Mouse (Mus musculus) induced T-regulatory cell, adult 2 months (primary cell): Measurements from ENCODE around the gene Rmi1.
"Not testable (repeated sequence)": the region's sequence is repeated elsewhere in the genome, so short reads cannot be mapped to it uniquely, and the experiment has no call there.

Source experiments
- DNase-seq: peaks from one replicate; pipeline ENCODE4 v3.0.0-alpha.2; 2012; ENCODE audit warnings: low read depth

Gene Rmi1

GRCm38 (mm10) chr13:58401135-58402002, 679 bp upstream of the Rmi1 start:
- peak; percentile 90 for DNase-seq

DNA sequence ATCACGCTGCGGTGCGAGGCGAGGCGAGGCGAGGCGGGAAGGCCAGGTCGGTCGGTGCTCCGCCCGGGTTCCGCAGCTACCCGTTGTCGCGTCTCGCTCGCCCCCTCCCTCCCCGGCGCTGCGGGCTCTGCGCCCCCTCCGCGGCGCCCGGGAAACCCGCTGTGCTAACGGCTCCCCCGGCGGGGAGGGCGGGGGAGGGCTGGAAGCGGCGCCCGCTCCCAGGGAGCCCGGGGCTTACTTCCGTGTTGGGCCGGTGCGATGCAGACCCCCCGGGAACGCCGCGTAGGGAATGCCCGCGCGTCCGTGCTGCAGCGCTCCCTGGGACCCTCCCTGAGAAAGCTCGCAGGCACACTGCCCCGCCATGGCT, 679 bp downstream of the Rmi1 start:
- DNase-seq: no peak

DNA sequence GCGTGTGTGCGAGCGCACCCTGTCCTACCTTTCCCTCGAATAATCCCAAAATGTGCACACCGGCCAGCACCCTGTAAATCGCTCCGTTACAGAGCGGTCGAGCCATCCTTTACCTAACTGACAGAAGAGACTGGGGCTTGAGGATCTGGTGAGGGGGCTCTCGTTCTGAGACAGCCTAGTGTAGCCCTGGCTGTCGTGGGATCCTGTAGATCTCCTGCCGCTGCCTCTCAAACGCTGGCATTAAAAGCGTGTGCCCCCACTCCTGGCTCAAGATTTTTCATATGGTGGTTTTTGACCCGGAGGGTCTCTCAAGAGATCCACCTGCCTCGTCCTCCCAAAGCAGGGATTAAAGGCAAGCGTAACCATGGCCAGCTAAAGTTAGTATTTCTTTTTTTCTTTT, 1.2 kb downstream of the Rmi1 start, which contains the start of gene Hnrnpk:
TSS of gene Hnrnpk (minus strand) at position 101 of the 400 bp plus-strand sequence.
- DNase-seq: peak; percentile 28

- DNase-seq: no peak
Measured at GRCm38 (mm10) chr13:58411073-58411472, 9.0 kb downstream of the Rmi1 start.

GRCm38 (mm10) chr13:58415374-58415773, 13.3 kb downstream of the Rmi1 start:
- no peak for DNase-seq

GRCm38 (mm10) chr13:58415838-58416237, 13.8 kb downstream of the Rmi1 start:
- no peak for DNase-seq

DNA sequence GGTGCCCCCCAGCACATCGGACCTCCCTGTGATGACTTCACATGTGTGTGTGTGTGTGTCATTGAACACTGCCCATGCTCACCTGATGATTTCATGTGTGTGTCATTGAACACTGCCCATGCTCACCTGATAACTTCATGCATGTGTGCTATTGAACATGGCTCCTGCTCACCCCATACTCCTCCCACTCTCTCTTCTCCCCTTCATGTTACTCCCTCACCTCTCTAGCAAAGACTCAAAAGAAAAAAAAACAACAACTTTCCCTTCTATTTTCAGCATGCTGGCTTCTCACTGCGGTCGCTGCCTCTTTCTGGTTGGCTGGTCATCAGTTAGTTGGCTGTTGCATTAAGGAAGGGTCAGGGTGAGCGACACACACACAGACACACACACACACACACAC, 16.6 kb downstream of the Rmi1 start:
- DNase-seq: no peak

- no peak for DNase-seq
Measured at GRCm38 (mm10) chr13:58419266-58419665, 17.2 kb downstream of the Rmi1 start.

- no peak for DNase-seq
Measured at GRCm38 (mm10) chr13:58421026-58421425, 19.0 kb downstream of the Rmi1 start.

- no peak for DNase-seq
Measured at GRCm38 (mm10) chr13:58422242-58422641, 20.2 kb downstream of the Rmi1 start.

DNA sequence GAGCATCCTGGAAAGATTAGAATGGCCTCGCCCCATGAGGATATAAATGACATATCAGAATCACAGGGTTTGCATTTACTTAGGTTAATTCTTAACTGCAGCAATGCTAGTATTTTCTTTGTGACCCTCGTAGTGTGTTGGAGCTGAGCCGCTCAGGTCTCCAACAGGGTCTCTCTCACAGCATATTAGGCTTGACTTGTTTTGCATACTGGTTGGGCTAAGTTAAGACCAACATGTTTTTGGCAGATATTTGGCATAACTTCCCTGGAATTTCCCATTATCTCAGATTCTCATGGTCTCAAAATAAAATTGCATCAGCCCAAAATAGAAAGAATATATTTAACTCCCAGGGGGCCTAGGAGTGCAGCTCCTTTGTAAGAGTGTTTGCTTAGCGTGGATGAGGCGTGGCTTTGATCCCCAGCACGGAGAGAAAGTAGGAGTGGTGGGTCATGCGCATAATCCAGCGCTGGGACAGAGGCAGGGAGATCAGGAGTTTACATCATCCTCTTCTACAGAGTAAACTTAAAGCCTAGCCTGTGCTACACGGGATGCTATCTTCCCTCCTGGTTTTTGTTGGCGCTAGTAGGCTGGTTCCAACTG, 21.1 kb downstream of the Rmi1 start:
- no peak for DNase-seq

- no peak for DNase-seq
Measured at GRCm38 (mm10) chr13:58439716-58440115, 37.7 kb downstream of the Rmi1 start.

DNA sequence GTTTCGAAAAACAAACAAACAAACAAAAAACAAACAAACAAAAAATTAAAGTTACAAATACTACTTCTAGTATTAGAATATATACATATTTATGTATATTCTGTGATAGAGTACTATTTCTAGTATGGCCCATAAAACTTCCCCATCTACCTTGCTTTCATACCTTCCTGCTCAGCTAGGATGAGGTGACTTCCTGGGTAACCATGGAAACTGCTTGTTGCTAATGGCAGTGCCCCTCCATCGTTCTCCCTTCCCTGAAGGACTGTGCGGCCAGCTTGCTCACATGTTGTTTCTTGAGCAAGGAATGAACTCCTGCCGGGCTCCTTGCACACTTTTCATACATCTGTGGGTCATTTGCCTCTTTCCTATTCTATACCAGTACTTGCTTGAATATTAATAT, 41.3 kb downstream of the Rmi1 start:
- no peak for DNase-seq

GRCm38 (mm10) chr13:58443787-58444186, 41.7 kb downstream of the Rmi1 start:
- peak; percentile 66 for DNase-seq

- no peak for DNase-seq
Measured at GRCm38 (mm10) chr13:58446541-58446940, 44.5 kb downstream of the Rmi1 start.

DNA sequence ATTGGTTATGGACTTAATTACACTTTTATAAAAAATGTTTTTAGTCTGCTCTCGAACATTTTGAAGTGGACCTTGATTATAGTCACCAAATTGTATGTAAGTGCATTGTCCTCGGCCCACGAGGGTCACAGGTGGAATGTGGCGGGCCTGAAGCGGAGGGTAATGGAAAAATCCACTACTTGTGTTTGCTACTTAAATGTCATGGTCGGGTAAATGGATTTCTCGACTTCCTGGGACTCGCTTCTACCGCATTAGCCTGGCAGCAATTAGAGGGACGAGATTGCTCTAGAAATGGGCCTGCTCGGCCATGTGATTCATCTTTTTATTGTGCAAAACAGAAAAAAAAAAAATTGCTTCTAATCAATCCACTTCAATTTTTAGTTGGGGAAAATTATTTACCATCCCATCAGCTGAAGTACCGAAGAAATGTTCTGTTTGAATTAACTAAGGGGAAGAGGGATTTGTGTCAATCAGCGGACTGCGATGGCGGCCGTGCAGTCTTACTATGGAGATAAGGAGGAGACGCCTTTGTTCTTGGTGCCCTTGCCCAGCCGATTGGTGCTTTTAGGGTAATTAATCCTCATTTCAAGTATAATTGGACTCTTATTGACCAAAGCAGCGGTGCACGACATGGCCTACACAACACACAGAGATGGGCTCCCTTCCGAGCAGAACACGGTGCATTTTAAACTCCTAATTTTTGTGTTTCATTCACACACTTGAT, 48.6 kb downstream of the Rmi1 start:
- DNase-seq: no peak

GRCm38 (mm10) chr13:58452246-58452645, 50.2 kb downstream of the Rmi1 start:
- peak; percentile 34 for DNase-seq

- peak; percentile 36 for DNase-seq
Measured at GRCm38 (mm10) chr13:58452651-58453413, 50.8 kb downstream of the Rmi1 start.

- DNase-seq: peak; percentile 69
Measured at GRCm38 (mm10) chr13:58453541-58453940, 51.5 kb downstream of the Rmi1 start.

GRCm38 (mm10) chr13:58456547-58456946, 54.5 kb downstream of the Rmi1 start:
- no peak for DNase-seq

DNA sequence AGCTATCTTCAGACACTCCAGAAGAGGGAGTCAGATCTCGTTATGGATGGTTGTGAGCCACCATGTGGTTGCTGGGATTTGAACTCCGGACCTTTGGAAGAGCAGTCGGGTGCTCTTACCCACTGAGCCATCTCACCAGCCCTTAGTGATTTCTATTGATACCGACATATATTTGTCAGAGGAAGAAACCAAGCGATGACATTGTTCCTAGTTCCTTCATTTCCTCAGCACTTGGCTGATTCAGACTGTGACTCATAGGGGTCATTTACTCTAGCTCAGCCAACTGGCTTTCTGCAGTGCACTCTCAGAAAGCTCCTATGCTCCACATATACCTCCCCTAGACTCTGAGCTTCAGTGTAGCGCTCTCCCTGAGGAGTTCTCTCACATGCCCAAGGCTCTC, 56.8 kb downstream of the Rmi1 start:
- not testable (repeated sequence) for DNase-seq
